Mouse (Mus musculus) left cerebral cortex, adult 8-10 months (tissue): ENCODE results near the gene A830018L16Rik. TPM values are rescaled to one million over a fixed set of nuclear protein-coding genes. Genes with fewer than 3 reads are reported as not detected.
"Not testable (repeated sequence)": the region's sequence is repeated elsewhere in the genome, so short reads cannot be mapped to it uniquely, and the experiment has no call there.

Experiments used
- DNase-seq, 2 experiments: peaks; one replicate each; pipeline ENCODE4 v3.0.0; 2022; ENCODE audit warnings: low spot score in 2 of 2
- total RNA-seq, 4 experiments: library from RNA; stranded (reverse); gene quantifications; 2 replicates each; pipeline ENCODE4 v1.2.4; 2022

A830018L16Rik gene
- total RNA-seq: 10 to 100 TPM; 93.1 to 95.5 (median 93.9) TPM

DNA sequence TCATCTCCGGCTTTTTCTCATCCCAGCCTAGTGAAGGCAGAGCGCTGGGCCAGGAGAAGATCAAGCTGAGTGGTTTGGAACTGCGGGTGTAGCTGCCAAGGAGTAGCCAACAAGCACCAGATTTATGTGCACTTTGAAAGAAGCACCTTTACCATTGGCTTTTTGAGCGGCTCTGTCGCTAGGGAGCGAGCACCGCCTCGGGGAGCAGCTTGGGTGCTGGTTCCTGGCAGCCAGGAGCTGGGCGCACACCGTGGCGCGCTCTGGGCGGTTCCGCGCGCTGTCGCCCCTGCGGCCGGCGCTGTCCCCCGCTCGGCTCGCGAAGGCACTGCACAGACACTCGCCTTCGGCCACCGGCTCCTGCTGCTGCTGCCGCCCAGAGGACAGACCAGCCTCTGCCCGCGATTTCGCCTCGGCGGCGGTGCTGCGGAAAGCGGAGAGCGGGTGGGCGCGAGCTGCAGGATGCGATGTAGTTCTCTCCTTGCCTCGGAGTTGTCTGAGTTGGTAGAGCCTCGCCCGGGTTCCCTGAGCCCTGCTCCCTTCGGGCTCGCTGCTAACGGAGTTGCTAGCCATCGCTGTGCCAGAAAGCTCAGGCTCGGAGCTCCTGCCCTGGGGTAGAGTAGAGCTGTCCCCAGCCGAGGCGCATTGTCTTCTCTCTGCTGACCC, at the start of gene A830018L16Rik:
TSS of gene A830018L16Rik (plus strand) at position 212 of the 663 bp plus-strand sequence.
- DNase-seq: peak; percentile 69 to 89

DNA sequence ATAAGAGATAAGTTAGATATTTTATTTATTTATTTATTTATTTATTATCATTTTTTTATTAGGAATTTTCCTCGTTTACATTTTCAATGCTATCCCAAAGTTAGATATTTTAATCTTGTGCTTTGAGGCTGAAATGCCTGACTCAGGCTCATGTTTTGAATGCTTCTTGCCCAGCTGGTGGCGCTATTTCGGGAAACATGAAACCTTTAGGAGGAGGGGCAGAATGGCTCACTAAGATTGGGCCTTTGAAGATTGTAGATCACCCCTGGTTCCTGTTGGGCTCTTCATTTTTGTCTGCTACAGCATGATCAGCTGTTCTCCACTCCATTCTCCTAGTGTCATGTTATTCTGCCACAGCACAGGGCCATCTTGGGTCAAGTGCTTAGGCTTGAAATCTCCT, 28.1 kb upstream of the A830018L16Rik start:
- no peak for DNase-seq

DNA sequence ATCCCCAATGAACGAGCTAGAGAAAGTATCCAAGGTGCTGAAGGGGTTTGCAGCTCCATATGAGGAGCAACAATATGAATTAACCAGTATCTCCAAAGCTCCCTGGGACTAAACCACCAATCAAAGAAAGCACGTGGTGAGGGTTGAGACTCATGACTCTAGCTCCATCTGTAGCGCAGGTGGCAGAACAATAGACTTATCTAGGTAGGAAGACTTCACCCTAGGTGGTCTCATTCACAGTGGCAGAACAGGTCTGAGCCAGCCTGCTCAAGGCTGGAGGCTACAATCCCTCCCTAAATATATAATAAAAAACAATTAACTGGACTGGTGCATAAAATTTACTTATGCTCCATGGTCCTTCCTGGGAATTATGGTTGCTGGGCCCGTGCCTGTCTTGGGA, 18.5 kb upstream of the A830018L16Rik start:
- DNase-seq: no peak

DNA sequence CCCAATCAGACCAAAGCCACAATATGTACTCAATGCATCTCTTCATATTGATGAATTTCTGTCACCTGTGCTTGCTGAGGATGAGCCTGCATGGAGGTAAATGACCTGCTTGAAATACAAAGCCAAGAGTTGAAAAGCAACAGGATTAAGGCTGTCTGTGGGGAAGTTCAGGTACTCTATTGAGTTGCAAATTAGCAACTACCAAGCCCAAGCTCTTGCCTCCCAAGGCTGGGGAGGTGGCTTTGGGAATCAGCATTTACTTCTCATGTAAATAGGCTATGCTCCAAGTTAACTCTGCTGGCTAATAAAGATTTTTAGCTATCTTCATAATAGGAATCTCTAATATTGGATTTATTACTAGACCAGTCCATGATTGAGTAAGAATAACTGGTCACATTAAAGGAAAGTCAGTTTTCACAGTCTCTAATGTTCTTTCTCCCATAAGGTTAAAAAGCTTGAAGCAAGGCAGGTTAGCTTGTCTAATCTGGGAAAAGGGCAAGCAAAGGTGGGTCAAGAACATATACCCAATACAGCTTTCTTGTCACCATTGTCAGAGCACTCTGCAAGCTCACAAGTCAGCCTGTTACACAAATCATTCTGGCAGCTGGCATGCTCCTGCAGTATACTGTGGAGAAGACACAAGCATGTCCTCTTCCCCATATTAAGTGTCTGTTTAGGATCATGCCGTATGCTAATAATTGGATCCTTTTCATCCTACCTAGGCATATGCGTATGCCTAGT, 17.7 kb upstream of the A830018L16Rik start:
- no peak for DNase-seq

DNA sequence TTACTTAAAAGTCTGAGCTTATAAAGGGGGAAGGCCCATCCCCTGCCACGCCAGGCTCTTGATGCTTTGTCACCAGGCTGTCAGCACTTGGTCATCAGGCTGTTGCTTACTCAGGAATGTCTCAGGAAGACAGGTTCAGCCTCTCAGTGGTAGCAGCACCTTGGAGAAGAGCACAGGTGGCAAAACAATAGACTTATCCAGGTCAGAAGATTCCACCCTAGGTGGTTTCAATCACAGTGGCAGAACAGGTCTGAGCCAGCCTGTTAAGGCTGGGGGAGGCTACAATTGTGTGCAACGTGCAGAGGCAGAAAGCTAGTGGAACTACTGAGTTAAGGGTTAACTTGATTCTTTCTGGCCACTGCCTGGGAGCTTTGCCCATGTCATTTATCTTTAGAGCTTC, 12.7 kb upstream of the A830018L16Rik start:
- no peak for DNase-seq

DNA sequence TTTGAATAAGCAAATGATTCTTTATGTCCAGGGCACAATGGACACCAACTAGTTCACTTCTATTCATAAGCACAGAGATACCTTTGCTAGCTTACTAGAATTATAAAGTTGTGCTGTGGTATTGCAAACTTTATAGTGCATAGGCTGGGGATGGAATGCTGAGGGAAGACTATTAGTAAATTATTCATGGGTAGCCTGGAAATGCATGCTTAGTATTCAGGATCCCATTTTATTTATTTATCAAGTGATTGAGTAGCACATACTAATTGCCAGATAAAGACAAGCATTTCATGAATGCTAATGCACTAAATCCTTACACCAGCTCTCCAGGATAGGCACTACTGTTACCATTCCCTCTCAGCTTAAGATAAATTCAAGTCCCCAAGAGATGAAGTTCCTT, 8.4 kb upstream of the A830018L16Rik start:
- DNase-seq: no peak

DNA sequence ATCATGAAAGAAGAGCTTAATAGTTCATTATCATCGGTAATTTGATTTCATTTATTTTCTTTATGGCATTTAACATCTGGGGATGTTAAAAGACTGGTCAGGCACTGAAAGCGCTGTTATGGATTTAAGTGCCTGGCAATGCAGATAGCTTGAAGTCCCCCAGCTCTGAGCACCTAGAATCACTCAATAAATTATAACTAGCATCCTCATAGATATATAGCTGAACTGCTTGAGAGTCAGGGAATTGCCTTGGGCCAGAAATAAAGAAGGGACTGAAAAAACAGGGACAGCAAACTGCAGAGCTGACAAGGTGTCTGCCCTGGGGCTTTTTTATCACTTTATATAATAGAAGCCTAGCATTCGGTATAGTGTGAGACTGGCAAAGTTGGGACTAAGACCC, 7.9 kb upstream of the A830018L16Rik start:
- DNase-seq: no peak

DNA sequence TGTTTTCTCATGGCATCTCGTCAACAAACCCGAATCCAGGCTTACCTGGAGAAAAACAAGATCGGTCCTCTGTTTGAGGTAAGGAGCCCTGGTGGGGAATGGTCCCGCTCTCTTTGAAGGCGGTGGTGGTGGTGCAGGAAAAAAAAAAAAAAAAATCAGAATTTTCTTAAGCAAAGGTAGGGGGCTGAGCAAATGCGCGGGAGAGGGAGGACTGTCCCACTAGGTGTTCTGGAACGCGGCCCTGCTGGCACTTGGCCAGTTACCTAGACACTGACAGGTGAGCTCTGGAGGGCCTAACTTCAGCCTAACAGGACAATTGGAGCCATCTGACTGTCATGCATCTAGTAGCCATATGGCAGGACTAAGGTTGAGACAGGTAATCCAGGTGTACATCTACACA, 655 bp downstream of the A830018L16Rik start:
- no peak for DNase-seq

DNA sequence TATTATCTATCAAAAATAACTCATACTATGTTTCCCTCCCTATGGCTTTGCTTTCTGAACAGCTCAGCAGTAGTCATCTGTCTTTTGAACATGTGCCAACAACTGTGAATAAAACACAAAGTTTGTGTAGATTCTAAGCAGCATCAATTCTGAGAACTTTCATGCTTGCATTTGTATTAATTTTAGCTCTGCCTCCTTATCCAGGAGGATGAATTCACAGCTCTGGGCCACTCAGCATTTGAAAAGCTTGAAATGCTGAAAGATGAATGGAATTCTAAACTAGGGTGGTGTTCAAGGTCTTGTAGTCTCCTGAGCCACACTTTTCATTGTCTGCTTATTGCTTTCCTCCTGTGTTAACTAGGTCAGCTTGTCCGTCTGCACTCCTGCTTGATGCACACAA, 13.4 kb downstream of the A830018L16Rik start:
- DNase-seq: no peak

DNA sequence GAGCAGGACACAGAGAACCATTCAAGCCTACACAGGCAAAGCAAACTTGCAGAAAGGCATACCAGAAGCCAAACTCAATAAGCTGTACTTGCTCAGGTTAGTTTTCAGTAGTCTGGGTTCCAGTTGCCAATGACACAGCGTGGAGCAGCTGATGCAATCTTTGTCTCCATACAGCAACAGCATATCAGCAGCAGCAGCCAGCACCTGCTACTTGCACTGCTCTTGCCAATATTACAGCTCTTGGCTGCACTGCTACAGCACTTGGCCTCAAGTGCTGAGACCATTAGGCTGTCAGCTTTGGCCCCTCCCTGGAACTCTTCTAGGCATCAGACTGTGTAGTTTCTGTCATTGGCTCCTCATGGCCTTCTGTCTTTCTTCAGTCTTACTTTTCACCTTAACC, 44.4 kb downstream of the A830018L16Rik start:
- no peak for DNase-seq

DNA sequence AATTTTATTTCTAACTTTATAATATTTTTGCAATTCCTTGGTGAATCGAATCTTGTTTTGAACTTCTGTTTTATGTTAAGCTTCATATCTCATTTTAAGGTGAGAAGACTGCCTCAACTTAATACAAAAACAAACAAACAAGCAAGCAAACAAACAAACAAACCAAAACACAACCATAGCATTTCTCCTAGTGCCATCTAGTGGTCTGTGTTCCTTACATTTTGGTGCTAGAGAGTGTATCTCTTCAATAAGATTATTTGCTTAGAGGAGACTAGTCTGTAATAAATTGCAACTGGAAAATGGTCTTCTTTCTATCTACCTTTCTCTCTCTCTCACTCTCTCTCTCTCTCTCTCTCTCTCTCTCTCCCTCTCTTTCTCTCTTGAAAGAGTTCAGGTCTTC, 52.4 kb downstream of the A830018L16Rik start:
- no peak for DNase-seq

DNA sequence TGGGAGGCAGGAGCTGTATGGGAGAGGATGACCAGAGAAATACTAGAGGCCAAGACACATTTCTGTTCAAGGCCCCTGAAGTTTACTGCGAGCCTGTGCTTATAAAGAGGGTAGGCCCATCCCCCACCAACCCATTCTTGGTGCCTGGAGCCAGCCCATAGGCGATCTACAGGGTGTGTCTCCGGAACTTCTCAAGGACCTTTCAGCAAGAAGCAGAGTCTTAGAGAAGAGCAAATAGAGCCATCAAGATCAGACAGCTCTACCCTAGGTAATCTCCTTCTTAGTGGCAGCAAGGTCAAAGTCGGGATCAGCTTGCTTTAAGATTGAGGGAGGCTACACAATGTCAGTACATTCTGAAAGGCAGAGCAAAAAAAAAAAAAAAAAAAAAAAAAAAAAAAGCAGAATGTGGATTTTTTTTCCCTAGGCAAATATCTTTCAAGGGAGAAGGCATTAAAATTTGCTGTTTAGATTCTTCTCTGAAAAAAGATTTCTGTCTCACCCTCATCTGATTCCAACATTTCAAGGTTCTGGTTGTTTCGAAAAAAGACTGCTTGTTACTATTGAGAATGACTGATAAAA, 53.2 kb downstream of the A830018L16Rik start:
- DNase-seq: no peak

DNA sequence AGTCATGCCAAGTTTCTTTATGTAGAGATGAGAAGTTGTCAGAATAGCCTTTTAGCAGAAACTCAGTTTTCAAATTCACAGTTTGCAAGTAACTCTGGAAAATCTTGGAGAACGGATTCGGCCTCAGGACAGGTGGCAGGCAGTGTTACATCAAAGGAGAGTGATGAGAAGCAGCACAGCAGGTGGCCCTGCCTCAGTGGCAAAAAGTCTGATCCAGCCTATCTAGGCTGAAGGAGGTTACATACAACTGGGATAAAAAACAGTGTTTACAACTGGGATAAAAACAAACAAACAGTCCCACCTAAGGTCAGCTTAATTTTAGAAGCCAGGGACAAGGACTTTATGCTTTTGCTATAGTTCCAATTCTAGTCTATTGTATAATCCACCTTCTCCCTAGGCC, 79.0 kb downstream of the A830018L16Rik start:
- DNase-seq: no peak

DNA sequence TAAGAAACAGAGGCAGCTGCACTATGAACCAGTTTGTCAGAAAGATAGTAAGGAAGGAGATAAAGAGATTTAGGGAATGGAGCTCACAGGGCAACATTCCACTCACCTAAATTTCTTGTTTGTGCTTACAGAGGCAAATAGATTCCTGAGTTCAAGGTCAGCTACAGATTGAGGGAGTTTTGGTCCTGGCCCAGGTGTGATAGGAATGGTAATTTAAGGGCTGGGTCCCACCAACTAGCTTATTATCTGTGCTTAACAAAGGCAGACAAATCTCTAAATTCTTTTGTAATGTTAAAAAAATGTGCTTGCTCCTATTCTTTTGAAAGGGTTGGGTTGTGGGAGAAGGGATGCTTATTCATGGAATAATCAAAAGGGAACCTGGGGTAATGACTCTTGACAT, 87.7 kb downstream of the A830018L16Rik start:
- DNase-seq: no peak

DNA sequence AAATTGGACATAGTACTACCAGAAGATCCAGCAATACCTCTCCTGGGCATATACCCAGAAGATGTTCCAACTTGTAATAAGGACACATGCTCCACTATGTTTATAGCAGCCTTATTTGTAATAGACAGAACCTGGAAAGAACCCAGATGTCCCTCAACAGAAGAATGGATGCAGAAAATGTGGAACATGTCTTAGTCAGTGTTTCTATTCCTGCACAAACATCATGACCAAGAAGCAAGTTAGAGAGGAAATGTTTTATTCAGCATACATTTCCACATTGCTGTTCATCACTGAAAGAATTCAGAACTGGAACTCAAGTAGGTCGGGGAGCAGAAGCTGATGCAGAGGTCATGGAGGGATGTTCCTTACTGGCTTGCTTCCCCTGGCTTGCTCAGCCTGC, 135.9 kb downstream of the A830018L16Rik start:
- not testable (repeated sequence) for DNase-seq

DNA sequence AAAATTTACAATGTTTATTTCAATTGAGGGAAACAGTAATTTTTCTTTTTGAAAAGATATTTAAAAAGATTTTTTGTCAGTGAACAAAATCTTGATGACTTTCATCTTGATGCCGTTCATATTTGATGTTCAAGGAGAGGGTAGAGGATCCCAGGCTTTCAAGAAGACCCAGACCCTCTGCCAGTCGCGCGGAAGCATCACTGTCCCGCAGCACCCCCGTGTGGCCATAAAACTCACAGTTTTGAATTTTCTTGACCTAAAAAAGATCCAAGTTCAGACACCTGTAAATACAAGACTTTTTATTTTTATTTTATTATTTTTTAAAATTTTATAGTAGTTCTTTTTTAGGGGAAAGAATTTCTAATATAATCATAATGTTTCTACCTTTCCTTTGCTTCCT, 151.4 kb downstream of the A830018L16Rik start:
- DNase-seq: peak in 1 of 2 experiments; percentile 36

DNA sequence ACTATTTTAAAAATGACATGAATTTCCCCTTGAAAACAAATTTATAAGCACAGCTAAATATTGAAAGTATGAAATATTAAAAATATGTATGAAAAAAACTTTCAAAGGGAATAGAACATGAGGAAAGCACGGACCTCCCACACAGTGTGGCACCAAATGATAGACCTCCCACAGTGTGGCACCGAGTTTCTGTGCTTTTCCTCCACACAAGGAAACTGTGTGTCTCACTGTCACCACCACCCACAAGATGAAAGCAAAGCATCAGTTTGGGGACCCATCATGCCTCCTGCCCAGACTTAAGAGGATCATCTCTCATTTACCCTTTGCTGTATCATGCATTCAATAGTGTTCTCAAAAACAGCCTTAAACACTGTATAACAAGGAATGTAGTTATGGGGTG, 152.8 kb downstream of the A830018L16Rik start:
- no peak for DNase-seq

DNA sequence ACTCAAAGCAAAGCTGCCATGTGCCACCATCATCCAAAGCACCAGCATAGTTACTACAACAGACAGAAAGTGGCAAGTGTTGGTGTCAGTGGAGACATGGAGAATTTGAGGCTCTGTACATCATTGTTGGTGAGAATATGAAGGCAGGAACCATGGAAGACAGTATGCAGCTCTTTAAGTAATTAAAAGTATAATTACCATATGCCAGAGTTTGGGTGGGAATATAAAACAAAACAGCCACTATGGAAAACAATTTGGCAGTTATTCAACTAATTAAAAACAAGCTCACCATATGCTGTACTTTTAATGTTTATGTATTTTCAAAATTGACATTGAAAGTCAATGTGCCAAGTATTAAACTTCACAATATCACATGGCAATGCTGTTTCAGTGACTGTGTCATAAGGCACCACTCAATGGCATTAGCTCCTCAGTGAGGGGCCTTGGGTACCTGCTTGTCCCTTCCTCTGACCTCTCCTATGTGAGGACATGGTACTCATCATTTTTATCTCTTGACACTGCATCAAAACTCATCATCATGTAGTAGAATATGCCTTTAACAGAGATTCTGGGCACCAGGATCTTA, 153.5 kb downstream of the A830018L16Rik start:
- no peak for DNase-seq

DNA sequence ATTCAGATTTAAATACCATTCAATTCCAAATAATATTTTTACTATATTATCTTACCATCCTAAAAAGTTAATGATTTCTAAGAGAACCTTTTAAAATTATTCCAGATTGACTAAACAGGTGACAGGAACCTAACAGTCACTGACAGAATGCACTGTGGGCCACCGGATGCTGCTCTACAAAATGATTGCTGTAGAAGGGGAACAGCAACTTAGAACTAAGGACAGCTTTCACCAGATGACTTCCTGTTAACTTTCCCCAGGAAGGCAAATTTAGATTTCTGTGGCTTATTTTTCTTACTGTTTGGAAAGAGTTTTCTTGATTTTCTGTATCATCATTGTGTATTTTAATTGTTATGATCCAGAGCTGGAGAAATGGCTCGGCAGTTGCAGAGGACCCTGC, 156.4 kb downstream of the A830018L16Rik start:
- DNase-seq: no peak

DNA sequence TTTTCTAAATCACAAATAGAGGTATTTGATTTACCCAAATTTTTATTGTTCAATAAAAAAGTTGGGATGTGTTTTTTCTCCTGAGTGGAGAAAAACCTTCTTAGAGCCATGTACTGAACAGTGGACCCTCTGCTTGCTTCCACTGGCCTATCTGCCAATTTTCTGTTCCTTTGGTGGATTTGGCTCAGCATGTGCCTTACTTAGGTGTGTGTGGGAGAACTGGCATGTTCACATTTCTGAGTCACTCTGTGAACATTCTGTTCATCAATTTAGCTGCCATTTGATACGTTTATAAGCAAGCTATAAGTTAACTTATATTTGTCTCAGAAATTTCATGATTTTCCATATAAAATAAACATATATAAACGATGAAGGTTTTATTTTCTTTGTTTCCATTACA, 159.6 kb downstream of the A830018L16Rik start:
- DNase-seq: peak in 1 of 2 experiments; percentile 56

DNA sequence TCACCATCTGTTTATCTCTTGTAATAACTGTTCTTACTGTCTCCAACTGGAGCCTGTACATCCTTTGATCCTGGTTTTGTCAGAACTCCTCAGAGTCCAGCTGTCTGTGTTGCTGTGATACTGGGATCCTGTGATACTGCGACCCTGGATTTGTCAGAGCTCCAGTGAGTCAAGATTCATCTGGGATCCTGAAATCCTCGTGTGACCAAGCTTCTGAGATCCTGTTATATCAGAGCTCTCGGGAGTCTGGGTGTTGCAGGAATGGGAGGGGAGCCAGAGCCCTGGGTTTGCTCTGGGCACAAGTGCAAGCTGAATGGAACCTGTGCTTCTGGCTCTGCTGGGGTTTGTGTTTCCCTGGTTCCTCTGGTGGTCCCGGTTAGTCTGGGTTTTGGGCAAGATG, 166.1 kb downstream of the A830018L16Rik start:
- no peak for DNase-seq

DNA sequence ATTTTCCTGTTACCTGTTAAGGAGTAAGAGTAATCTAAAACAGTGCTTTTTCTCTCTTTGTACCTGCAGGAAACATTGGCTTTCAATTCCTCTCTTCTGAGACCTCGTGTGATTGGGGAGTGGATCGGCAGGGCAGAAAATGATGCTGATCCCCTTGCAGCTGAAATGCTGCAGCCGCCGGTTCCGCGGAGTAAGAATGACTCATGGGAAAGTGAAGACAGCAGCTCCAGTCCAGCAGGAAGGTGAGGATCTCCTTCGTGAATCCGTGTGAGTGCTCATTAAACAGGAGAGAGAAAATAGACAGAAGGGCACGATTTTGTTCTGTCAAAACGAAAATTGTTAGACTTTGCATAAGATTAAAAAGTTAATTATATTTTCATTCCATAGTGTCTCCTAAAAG, 174.4 kb downstream of the A830018L16Rik start:
- DNase-seq: no peak
